Mouse (Mus musculus) leukemia stem cell, adult 10-12 weeks (primary cell): ENCODE results near the gene Gm15080. TPM values are rescaled to one million over a fixed set of nuclear protein-coding genes. Genes with fewer than 3 reads are reported as not detected.

Source experiments
- polyA plus RNA-seq: library from polyadenylated mRNA; stranded (reverse); fragments of >175 nt; gene quantifications from 2 replicates; pipeline ENCODE4 v1.2.3, GENCODE M21; 2012; ENCODE audit warnings: low replicate concordance

The Gm15080 gene
- not detected in 2 replicates for polyA plus RNA-seq

GRCm38 (mm10) chrX:147992693-147993092, at the start of gene Gm15080:
Gene Gm15080, plus strand, starts transcription at chrX:147992993.

Other genes with a start within 250 kb of the Gm15080 start
- not detected in 2 replicates for gene Gm15128, start 227.0 kb upstream of the Gm15080 start, polyA plus RNA-seq
- gene Gm15107, start 187.7 kb downstream of the Gm15080 start, polyA plus RNA-seq, result not detected in 2 replicates